Mouse (Mus musculus): ENCODE data around the gene S100a16.
A peak's percentile ranks its signal among the peaks of the same experiment; 100 is the strongest.

S100a16 gene

DNA sequence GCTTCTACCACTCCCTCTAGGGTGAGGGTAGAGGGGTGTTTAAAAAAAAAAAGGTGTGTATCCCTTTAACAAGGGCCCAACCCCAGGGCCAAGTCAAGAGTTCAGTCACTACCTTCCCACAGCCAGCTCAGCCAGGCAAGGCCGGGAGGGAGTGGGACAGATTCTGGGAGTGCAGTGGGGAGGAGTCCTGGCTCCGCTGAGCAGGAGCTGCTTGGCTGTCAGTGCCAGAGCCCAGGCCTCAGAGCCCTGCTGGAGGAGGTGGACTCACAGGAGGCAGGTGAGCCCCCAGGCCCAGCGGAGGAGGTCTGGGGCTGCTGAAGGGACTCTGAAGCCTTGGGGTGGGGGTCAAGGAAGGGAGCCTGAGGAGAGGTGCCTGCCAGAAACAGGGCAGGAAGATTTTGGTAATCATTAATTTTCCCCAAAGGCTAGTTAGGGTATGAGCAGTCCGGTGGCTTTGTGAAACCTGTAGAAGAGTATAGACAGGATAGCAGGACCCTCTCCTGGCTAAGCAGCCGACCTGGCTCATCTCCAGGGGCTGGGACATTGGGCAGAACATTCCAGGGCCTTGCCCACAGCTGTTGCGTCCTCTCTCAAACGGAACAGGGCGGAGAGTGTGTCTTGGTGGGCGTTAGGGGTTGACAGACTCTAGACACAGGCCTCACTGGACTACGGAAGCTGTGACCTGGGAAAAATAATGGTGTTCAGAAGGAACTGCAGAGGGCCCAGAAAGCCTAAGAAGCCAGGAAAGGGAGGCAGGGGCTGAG, at the start of gene S100a16:
S100a16 (plus strand) TSS at position 114 of the 764 bp plus-strand sequence.
- DNase-seq (ENCODE audit: low spot score in 2 of 2), result peak; percentile 73 to 87

DNA sequence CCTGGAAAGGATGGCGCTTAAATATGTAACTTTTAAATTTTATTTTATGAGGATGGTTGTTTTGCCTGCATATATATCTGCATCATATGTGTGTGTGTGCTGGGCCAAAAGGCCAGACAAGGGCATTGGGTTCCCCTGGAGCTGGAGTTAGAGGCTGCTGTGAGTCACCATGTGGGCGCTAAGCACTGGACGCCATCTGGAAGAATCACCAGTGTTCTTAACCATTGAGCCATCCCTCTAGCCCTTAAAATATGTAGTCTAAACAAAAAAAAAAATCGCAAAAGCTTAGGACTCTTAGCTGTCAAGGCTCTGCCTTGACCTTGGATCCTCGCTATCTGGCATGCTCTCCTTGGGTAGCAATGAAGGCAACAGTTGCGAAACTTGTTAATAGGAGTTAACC, 48.5 kb upstream of the S100a16 start:
- DNase-seq (ENCODE audit: low spot score in 2 of 2), result no peak

DNA sequence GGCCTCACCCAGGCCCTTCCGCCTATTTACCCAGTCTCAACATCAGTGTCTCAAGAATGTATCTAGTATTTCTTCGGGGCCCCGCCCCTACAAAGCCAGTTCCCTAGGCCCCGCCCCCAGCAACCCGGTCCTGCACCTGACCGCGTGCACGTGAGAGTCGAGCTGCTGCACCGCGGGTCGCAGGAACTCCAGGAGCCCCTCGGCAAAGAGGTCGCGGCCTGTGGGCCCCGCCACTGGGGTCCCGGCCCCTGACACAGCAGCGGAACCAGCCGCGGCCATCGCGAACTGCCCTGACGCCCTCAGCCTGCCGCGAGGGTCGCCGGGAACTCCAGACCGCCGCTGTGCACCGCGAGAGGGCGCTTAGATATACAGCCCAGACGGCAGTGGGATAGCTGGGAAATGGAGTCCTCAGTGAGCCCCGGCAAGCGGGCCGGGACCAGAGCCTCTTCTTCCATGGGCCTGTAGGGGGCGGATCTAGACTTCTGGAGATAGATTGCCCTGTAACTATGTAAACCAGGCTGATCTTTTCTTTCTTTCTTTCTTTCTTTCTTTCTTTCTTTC, 46.3 kb upstream of the S100a16 start, which contains the start of gene Snapin:
Snapin (minus strand) TSS at position 338 of the 561 bp plus-strand sequence.
- DNase-seq (ENCODE audit: low spot score in 2 of 2), result peak; percentile 96

DNA sequence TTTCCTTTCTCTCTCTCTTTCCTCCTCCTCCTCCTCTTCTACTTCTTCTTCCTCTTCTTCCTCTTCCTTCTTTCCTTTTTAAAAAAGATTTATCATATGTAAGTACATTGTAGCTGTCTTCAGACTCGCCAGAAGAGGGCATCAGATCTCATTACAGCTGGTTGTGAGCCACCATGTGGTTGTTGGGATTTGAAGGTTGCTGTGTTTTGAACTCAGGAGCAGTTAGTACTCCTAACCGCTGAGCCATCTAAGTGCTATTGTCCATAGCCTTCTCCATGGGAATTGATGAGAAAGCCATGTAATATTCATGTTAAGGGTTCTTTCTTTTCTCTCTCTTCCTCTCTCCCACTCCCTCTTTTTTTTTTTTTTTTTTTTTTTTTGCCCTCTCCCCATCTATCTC, 45.7 kb upstream of the S100a16 start:
- DNase-seq (ENCODE audit: low spot score in 2 of 2), result no peak

DNA sequence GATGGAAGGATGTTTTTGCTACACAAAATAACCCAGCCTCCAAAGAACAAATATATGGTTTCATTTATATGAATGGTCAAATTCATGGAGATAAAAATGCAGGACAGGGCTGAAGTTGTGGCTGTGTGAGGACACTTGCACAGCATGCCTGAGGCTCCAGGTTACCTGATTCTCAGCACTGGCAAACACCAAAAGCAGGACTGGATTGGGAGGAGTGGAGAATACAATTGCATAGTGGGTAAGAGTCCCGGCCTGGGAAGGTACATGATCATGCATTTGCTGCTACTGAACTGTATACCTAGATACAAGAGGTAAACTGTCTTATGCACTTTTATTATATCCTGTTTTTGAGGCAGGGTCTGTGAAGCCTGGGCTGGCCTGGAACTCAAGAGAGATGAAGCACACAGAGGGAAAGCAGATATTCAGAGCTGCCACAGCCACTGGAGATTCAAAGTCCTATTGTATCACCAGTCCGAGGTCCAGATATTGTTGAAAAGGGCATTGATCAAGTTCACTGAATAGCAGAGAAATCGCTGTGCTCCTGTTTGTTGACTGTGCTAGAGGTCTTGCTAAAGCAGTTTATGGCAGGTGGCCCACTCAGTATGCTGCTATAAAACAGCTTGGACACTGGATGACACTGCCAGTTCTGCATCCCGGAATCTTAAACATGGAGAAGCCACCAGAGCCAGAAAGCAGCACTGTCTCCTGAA, 43.1 kb upstream of the S100a16 start:
- DNase-seq (ENCODE audit: low spot score in 2 of 2), result no peak

DNA sequence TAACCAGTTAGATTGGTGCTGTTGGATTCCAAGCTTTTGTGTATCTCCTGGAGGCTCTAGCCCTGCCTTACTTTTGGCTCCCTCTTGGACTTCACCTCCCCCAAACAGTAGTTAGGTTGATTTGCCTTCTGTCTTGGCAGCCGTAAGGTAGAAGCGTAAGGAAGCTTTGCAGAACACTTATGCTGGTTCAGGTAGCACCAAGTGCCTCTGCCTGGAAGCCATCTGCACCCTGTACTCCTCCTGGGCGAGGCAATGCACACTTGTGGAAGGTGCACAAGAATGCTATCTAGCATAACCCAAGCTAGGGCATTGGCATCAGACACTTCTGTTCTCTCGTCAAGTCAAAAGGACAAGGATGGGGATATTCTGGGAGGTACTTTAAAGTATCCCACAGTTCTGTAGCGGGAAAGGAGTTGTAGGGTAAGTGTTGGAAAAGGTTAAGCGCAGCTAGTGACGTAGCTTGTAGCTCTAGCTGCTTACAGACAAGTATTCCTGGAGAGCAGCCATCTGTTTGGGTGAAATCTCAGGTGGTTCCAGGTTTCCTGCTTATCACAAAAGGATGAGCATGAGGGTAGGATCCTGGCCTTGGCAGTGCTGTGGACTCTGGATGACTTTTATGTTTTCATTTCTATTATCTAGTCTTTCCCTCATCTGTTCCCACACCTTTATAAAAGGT, 41.1 kb upstream of the S100a16 start:
- no peak for DNase-seq (ENCODE audit: low spot score in 2 of 2)

DNA sequence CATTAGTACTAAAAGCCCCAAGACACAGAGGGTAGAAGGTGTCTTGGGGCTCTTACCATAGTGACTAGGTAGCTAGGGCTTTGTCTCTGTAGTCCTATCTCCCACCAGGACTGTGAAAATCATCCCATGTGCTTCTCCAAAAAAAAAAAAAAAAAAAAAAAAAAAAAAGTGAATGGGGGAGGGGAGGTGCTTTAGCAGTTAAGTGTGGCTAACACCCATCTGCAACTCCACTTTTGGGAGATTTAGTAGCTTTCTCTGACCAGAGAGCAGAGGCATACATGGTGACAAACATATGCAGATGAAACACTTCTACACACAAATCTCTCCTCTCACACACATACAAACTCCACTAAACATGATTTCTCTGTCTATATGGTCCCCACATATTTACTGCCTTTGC, 39.5 kb upstream of the S100a16 start:
- no peak for DNase-seq (ENCODE audit: low spot score in 2 of 2)

DNA sequence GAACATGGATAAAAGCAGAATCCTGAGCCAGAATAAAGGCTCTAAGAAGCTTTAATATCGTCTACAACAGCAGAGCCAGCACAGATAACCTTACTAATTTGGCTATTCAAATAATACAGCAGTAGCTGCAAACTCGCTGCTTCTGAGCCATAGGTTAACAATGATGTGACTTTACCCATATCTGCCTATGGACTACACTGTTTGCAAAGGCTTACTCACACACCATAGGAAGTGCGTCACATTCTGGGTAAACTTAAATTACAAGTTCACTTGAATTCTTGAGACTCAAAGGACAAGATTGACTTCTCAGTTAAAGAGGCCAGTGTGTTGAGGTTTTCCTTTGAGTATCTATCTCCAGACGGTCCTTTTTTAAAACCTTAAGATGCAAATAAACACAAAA, 33.6 kb upstream of the S100a16 start:
- no peak for DNase-seq (ENCODE audit: low spot score in 2 of 2)

DNA sequence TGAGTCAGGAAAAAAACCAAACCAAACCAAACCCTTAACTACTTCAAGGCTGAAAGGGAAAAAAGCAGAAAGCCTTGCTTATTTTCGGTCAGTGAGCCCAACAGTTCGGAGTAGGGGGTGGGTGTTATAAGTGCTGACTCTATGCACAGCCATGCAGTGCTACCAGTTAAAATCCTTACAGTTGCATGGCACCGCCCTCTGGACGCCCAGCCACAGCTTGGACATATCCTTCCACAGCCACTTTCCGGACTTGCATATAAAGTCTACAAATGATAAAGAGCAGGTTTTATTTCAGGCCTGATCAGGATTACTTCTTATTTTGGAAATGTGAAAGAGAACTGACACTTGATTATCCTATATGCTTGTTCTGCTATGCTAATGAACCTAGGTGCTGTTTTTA, 31.8 kb upstream of the S100a16 start:
- DNase-seq (ENCODE audit: low spot score in 2 of 2), result no peak

DNA sequence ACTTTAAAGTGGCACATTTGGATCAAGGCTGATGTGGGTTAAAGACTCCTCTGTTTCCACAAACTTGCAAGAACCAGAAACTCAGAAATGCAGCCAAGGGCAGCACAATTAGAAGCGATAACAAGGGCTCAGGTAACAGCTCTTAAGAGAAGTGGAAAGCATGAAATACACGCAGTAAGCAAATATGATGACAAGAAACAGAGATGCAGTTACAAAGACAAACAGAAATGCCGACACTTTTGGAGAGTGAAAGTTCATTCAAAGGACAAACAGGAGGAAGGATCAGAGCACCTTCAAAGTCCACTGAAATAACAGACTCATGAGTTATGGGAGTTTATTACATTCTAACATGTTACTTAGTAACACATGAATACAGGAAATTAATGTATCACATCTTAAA, 30.7 kb upstream of the S100a16 start:
- DNase-seq (ENCODE audit: low spot score in 2 of 2), result no peak

DNA sequence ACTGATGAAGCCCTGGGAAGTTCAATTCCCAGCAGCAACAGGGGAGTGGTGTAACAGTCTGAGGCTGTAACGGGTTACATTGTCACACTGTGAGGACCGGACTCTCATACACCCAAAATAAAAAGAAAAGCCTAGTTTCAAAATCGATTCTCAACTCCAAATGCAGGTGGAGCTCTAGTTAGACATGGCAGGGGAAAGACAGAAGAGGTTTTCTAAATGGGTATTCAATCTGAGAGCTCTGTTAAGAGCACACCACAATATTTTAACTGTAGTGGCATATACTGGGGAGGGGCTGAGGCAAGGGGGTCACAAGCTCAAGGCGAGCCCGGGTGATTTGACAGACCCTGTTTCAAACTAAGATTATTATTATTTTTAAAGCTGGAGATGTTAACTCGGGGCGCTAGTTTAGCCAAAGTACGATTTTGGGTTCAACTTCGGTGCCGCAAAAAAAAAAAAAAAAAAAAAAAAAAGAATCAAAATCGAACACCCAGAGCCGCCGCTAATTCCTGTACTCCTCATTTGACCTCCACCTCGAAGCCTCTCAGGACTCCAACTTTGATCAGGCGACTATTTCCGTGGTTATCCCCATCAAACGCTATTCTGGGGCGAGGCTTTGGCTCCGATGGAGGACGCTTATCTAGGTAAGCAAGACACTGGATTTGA, 28.6 kb upstream of the S100a16 start:
- no peak for DNase-seq (ENCODE audit: low spot score in 2 of 2)

DNA sequence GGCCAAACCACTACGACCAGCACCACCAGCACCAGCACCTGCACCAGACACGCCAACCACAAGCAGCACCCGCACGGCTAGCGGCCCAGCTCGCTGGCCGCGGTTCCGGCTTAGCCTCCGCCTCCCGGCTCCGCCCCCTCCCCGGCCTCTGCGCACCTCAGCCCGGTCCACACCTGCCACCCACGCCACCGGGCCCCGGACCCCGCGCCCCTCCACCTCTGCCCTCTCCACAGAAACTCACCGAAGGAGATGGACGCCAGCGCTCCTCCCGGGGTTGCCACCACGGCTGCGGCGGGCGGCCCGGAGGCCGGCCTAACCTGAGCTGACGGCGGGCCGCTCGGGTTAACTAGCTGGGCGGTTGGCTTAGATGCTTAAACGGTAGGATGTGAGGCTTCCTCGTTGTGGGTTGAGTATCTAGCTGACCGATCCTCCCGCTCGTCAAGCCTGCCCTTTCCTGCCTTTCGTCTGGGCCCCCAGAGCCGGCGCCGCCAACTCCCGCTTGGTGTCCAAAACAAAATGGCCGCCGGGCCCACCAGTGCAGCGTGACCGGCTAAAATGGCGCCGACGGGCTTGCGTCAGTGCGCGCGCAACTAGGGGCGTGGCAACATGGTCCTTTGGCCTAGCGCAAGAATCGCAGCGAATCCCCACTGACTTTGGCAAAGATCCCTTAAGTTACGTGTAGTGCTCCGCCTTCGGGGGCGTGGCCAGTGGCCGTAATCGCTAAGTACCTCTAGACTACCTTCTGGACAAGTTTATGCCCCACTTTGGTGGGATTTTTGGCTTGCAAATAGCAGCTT, 27.9 kb upstream of the S100a16 start, which contains the start of gene Chtop:
Chtop (minus strand) TSS at position 549 of the 797 bp plus-strand sequence.
- DNase-seq (ENCODE audit: low spot score in 2 of 2), result peak; percentile 99 to 100

DNA sequence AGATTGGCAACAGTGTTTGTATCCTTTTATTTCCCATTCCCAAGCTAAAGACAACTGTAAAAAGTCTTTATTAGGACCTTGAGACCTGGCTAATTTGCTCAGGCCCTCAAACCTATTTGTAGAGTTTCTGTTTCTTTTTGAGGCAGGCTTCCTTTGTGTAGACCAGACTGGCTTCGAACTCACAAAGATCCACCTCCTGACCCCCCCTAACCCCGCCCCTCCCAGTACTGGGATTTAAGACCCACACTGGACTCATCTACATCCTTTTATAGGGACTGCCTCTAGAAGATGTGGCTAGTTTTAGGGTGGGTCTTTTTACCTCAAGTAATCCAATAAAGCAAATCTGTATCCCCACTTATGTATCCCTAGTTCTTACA, 27.3 kb upstream of the S100a16 start:
- no peak for DNase-seq (ENCODE audit: low spot score in 2 of 2)

DNA sequence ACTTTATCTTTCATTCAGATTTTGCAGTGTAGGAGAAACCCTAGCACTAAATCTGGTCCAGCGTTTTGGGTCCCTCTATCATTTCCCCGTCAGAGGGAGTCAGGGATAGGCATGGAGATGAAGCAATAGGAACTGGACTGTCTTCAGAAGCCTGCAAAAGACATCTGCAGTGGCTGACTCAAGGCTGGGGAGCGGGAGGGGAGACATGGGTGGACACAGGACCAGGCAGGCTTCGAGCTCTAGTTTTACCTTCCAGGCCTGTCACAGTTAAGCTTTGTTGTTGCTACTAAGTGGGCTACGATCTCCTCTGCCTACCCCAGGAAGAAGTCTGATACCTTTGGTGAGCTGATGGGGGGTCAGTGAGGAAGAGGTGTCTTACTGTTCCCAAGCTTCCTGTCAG, 24.8 kb upstream of the S100a16 start:
- DNase-seq (ENCODE audit: low spot score in 2 of 2), result no peak

DNA sequence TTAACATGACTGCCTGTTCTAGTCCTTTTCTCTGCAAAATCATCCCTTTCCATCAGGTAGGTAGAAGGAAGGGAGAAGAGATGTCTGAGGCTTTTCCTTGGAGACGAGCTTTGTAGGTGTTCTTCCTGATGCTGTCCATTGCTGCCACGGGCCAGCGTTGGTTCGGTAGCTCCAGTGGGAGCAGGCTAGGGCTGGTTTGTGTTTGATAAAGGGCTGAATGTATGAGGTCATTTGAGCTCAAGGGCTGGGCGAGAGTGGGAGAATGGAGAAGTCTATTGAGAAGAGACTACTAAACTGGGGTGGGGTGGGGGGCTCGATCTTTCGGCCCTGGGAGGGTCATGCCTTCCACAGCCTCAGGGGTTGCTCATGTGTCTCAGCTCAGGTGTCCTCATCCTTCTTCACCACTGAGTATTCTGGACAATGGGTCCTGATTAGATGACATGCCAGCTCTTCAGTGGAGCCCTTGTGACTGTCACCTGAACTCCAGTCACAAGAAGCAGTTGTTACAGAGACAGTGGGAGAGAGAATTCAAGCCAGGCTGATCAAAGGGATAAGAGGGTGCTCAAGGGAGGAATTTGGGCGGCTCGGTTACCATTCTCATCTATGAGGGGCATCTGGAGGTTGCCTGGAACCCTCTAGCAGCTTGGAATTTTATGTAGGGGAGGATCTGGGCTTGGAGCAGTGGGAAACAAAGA, 24.0 kb upstream of the S100a16 start:
- no peak for DNase-seq (ENCODE audit: low spot score in 2 of 2)

DNA sequence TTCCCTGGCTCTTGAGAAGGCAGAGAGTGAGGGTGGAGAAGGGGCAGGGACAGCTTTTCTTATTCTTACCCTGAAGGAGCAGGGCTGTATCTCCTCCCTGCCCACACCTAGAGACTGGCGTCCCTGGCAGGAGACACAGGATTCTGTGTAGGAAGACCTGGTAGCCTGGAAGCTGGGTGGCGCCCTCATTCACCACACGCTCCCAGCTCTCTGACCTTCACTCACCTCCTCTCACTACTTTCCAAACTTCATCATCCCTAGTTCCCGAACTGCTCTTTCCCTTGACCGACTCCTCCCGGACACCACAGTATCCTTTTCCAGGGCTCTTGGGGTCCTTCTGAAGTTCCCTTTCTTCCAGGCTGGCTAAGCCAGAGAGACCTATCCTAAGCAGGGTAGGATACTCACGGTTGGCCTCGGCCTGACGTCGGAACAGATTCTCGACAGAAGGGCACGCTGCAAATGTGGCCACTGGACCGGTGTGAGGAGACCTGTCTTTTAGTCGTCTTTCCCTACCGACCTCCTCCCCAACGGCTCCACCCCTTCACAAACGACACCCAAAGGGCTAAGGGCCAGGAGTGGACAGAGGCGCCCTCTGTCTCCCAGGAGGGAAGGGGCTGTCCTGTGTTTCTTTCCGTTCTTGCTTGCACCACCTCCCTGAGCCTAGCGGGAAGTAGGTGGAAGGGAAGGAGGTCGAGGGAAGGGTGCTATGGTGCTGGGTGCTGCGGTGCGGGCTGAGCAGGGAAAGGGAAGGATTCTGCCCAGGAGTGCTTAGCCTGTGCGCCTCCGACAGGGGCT, 23.1 kb upstream of the S100a16 start, which contains the start of the genes S100a1 and S100a13:
S100a1 (minus strand) TSS at position 597 of the 795 bp plus-strand sequence.
S100a13 (plus strand) TSS at position 640 of the 795 bp plus-strand sequence.
- DNase-seq (ENCODE audit: low spot score in 2 of 2), result peak; percentile 68 to 85

DNA sequence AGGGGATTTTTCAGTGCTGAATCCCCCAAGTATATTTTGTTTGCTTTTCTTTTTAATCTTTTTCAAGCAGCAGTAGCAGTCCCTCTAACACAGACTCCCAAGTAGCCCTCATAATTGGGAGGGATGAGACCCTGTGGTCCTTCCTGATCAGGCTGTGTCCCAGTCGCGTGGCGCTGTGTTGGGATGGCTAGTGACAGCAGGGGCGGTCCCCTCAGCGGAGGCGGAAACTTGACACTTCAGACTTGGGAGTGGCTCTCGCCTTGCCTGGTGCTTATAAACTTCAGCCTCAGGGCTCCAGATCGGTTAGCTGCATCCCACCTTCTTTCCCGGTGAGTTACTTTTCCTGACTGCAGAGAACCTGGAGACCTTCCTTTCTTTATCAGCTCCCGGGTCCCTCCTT, 22.4 kb upstream of the S100a16 start:
- peak in 1 of 2 experiments; percentile 82 for DNase-seq (ENCODE audit: low spot score in 2 of 2)

DNA sequence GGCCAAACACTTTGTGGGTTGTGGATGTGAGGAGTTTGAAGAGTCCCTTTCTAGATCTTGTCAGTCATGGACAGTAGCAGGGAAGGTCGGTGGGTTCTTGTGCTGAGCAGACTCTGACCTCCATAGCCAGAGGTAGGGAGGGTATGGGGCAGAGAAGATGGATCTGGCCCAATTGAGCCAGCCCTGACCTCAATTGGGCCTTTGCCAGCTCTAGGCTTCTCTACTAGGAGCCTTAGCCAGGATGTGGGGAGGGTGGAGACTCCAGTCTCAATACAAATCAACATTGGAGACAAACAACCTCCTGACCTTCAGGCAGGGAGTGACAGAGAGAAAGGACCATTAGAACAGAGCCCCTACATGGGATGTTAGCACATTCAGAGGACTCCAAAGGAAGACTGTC, 21.8 kb upstream of the S100a16 start:
- DNase-seq (ENCODE audit: low spot score in 2 of 2), result peak in 1 of 2 experiments; percentile 38

DNA sequence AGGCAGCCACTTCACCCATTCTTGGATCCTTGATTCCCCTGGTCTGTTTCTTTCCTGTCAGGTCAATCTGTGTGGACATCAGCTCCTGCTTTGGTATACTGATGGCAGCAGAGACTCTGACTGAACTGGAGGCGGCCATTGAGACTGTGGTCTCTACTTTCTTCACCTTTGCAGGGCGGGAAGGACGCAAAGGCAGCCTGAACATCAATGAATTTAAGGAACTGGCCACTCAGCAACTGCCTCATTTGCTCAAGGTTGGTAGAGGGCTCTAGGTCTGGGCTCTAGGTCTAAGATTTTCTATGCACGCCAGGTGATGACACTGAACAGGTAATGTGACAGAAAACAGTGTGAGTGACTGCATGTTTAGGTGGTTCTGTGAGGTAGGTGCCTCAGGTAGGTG, 21.3 kb upstream of the S100a16 start:
- no peak for DNase-seq (ENCODE audit: low spot score in 2 of 2)
